Mouse (Mus musculus) gastrocnemius, postnatal 14 days (tissue): Measurements from ENCODE around the gene Rarb. TPM values are rescaled to one million over a fixed set of nuclear protein-coding genes. Genes with fewer than 3 reads are reported as not detected.

ENCODE experiments used
- DNase-seq: peaks from one replicate; pipeline ENCODE4 v3.0.0; 2021; ENCODE audit warnings: mixed read lengths
- intact Hi-C: fragments of 180-260 bp; cut with DNase I; formaldehyde crosslinking; loops from one replicate; pipeline ENCODE4 v1.15.1; 2025; ENCODE audit warnings: low total_unique reads
- total RNA-seq, 2 experiments: library from RNA; stranded (reverse); gene quantifications; 2 replicates each; pipeline ENCODE4 v1.2.3; 2021

Rarb gene
- total RNA-seq, 2 experiments from 2014 or later: 4.9 to 8.0 TPM

DNA sequence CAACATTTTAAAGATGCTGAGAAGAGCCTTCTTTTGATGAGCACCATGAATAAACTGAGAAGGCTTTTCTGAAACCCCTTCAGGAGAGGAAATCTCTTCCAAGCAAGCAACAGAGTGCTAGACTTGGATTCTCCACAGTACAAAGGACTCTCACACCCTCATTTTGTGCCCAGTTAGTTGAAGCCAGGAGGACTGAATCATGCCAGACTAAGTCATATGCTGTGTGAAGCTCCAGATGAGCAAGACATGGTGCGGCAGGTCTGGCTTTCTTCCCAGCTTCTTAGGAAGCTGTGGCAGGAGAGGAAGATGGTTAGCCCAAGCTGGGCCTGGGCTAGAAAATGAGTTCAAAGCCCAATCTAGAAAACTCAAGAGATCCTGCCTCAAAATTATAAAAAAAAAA lies 267.1 kb downstream of the Rarb start:
- intact Hi-C loops: no loop called here
- DNase-seq: no peak

DNA sequence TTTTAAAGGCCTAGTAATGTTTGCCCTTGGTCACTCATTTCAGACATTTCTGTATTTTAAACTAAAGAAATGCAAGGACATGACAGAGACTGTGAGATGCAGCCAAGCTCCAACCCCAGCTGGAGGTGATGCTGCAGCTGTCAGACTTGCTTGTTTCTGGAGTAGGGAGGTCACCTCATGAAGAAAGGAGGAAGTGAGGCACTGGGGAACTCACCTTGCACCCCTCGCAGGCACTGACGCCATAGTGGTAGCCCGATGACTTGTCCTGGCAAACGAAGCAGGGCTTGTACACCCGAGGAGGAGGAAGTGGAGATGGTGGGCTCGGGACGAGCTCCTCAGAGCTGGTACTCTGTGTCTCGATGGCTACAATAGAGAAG lies 270.8 kb downstream of the Rarb start:
- intact Hi-C loops: no loop called here

DNA sequence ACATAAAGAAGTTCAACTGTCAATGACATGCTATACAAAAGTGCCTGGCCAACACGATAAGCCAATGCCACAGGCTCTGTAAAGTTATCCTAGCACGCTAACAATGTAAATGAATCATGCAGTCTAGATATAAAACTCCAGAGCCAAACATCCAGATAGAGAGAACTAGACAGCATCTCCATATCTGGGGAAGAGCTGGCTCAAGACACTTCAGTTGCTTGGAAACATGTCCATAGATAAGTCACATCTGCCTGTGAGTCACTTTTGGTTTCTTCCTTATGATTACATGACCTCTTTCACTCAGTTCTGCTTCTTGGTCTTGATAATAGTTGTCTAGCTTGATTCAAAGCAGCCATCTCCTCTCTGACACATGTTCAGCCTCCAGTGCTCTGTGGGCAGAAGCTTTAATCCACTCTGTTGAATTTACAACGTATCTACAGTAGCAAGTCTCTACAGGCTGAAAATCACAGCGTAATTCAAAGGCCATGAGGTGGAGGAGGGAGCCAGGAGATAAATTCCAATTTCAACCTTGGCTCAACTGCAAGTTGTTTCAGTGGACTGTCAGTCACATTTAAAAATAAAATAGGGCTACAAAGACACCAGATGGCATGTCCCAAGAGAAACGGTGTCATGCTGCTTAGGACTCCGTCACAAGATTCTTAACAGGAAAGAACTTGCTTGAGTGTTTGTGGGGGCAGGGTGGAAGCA lies 271.3 kb downstream of the Rarb start:
- DNase-seq: no peak
- intact Hi-C loops: no loop called here

More for the DNA sequence above, 270.8 kb downstream of the Rarb start:
- DNase-seq: no peak

DNA sequence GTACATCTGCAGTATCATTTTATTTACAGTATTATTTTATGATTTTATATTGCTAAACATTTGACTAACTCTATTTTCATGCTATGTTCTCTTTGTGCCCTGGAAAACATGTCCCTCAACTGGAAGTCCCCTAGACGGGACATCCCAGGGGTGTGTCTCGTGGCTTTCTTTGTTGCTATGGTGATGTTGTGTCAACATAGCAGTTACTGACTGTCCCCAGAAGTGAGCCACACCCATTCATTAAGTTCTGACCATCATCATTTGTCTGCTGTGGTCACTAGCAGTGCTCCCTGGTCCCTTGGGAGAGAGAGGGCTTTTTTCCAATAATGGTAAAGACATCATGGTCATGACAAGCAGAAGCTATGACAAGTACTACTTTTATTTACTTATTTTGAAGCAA lies 274.0 kb downstream of the Rarb start:
- DNase-seq: no peak
- intact Hi-C loops: no loop called here

DNA sequence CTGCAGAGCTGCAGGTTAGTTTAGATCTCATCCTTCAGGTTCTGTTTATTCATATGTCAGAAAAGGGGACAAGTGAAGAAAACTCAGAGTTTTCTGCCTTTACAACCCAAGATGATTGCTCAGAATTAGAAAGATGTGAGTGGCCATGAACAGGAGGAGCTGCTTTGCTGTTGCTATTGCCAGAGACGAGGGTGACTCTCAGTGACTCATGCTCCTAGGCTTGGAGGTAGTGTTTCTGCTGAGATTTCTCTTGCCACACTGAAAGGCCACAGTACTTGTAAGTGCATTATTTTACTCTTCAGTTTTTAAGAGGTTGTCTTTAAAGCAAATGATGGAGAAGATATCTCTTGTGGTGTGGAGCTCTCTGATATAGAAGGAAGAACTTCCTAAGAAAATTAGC lies 277.3 kb downstream of the Rarb start:
- DNase-seq: no peak
- intact Hi-C loops: no loop called here

DNA sequence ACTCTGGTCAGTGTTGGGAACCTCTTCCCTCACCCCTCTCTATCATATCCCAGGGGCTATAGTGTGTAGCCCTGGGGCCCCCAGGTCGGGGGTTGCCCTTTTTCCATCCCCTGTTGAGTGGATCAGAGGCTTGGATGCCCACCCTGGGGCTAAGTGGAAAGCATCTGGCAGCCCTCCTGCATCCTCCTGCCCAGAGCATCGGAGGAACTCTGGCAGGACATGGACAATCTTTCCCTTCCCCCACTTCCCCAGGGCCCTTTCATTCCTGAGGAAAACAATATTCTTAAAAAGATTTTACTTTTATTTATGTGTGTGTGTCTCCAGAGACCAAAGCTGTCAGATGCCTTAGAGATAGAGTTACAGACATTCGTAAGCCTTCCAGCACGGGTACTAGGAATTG lies 281.5 kb downstream of the Rarb start:
- intact Hi-C loops: no loop called here
- peak; percentile 14 for DNase-seq

DNA sequence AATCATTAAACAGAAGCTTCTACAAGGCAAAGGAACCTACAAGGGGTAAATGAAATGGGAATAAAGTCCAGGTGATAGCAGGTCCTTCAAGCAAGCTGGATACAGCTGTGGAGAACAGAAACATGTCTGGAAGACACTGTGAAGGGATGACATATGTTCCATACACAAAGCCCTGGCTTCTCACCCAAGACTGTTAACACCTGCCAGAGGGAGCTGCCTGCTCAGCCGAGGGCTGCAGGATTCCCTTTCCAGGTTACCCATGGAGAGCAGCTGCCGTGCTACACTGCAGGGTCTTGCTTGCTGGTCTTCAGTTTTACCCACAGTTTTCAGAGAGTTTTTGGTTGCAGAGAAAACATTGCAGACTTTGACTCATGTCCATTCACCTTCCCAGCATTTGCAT lies 290.3 kb downstream of the Rarb start:
- intact Hi-C loops: no loop called here
- no peak for DNase-seq

DNA sequence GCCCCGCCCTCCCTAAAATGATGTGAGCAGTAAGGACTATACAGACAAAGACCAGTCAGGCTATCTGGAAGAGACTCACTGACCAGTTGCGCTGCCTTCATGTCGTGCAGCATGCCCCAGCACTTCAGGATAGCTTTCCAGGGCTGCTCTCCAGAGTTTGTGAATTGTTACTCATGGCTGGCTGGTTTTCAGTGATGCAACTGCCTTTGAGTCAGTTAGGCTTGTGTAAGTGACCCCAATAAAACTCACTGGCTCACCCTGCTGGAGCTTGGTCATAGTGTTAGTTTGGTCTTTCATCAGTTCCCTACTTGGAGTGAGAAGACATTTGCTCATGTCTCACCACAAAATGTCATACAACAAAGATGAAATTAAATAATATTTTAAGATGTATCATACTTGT lies 292.8 kb downstream of the Rarb start:
- DNase-seq: peak; percentile 44
- intact Hi-C loops: no loop called here

DNA sequence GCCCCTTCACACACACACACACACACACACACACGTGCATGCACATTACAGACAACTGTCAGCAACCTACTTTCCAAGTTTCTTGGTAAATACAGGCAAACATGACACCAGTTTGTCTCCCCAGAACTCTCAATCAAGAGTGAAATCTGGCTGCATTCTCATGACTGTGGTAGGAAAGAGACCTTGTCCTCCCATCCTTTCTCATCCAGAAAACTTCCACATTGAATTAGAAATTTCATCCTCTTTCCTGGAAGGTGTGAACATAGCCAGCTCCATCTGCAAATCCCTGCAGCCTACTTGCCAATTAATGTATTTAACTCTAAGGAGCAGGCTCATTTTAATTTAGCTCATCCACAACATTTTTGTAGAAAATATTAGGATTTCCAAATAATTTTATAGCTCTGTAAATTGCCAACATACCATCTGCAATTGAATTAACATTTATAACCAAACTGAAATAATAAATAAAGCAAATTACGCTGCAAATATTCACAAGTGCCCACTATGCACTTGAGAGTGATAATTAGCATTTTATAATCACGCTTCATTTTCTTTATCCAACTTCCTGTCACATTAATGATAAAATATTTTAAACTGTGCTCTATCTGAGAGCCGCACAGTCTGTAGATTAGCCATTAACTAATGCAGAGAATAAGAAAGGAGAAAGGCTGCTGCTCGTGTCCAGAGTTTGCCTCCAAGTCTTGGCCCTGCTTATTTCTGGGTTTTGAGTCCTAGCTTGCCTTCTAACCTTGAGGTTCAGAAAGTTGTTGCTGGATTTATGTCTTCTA lies 293.6 kb downstream of the Rarb start:
- intact Hi-C loops: no loop called here

DNA sequence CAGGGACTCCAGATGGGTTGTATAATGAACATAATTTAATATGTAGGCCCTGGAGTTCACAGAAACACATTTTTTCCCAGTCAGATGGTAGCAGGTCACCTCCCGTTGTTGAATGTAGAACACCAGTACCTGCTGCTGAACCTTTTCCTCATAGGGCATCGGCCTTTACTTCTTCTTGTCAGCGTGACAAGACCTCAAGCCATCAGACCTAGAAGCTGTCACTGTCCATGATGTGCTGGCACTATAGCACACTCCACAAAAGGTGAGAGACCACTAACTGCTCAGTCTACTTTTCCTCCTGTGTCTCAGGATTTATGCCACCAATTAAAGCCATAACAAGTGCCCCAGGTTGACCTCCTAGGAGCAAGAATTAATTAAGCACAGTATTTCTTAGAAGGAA lies 296.1 kb downstream of the Rarb start:
- DNase-seq: no peak
- intact Hi-C loops: no loop called here

More for the DNA sequence above, 293.6 kb downstream of the Rarb start:
- no peak for DNase-seq

DNA sequence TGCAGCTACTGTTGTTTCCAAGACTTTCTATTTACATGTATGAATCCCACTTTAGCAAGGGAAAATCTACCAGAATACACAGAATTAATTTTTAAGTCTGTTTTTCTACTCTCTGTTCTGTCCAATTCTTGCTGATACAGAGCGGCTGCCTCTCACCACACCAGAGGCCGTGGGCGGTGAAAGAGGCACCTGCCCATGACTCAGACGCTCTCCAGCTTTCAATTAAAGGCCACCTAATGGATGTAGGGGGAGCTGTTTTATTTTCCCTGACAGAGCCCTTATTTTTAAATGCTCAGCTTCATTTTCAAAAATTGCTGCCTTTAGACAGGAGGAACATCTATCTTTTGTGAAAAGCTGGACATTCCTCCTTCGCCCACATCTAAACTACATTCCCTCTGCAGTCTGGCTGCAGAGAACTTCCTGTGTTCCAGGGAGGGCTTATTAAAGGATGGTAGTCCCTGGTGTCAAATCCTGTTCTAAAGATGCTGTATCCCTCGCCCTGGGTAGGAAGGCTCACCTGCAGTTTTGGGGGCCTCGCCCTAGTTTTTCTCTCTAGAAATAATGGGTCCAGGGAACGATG lies 299.3 kb downstream of the Rarb start:
- intact Hi-C loops: no loop called here
- peak; percentile 9 for DNase-seq

DNA sequence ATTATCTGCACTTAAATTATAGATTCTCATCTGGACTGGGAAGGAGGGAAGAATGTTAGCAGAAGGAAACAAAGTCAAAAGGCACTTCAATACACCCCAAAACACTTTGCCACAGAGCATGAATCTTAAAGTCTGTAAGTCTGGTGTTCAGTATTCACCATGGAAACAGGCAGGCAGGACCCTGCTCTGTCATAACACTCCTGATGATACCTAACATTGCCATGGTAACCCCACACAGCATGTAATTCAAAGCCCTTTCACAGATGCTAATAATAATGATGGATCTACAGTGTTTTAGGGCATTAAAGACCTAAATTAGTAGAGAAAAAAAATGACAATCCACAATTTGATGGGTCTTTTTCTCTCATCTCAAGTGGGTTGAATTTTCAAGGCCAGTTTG lies 301.0 kb downstream of the Rarb start:
- intact Hi-C loops: no loop called here
- DNase-seq: no peak

DNA sequence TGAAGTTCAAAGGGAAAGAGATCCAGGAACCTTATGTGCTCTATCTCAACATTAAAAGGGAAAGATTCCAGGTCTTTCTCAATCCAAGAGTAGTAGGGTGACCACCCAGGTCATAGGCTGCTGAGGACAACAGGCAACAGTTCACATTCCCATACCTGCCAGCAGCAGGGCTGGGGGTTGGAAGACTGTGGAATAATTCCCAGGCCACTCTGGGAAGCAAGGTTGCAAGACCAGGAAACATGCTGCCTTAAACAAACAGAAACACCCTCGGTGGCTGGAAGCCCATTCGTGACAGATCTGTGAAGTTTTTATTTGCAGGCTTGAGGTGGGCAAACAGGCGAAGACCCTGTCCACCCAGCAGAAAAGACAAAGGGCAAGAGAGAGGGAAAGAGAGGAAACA lies 303.2 kb downstream of the Rarb start:
- intact Hi-C loops: no loop called here
- DNase-seq: no peak

DNA sequence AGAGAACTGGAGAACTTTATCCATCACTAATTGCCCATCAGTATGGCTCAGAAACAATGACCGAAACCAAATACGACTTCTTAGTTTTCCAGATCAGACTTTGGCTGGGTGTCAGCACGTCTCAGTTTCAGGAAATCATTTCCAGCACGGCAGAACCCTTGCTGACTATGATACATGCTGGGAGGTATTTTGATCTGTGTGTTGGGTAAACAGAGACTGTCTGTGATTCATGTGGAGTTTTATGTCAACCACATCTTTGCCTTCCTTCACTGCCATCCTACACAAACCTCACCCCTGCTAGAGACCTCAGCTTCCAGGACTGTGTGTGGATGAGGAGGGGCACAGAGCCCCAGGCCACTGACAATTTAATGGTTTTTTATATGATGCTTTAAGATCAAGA lies 308.4 kb downstream of the Rarb start:
- intact Hi-C loops: no loop called here
- DNase-seq: no peak

DNA sequence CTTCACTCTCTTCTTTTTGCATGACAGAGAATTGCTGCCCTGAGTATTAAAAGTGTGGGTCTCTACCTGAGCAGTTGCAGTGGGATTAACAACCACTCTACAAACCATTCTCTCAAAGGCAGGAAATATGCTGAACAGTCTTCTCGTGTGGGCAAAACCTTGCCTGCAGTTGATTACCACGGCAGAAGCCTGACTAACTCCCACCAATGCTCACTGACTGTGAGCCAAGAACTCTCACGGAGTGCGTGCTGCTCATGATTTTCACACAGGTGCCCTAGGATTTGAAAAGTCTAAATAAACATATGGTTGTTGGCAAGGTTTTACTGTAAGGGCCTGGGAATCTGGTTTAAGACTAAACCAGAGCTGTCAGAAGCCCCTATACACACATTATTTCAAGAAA lies 309.1 kb downstream of the Rarb start:
- DNase-seq: no peak
- intact Hi-C loops: no loop called here

DNA sequence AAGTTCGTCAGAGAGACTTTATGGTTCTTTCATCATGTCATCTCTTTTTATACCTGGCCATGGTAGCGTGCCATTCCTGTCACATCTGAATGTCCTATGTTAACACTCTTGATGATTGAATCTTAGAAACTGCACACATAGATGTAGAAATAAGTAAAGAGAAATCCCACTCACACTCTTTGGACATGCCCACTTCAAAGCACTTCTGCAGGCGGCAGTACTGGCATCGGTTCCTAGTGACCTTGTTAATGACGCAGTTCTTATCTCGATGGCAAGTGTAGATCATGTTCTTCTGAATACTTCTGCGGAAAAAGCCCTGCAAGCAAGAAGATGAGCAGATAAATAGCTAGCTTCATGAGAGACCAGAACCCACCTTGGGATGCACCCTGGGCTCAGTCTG lies 310.2 kb downstream of the Rarb start:
- DNase-seq: no peak
- intact Hi-C loops: no loop called here

DNA sequence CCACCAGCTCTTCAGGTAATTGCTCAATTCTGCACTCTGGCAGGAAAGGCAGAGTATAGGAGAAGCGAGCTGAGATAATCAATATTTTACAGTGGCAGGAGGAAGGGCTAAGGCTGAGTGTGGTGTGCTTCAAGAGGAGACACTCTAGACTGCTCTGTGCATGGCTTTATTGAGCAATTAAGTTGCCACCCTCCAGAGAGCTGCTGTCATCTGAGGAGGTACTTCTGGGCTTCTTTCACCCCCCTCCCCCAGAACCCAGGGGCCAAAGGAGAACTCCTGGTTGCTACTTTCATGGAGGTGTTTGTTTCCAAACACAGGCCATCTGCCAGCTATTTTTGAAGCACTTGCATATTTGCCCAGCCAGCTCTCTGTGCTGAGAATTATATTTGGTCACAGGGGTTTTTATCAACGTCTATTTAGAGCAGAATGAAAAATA lies 321.7 kb downstream of the Rarb start:
- peak; percentile 65 for DNase-seq
- intact Hi-C loops: no loop called here

DNA sequence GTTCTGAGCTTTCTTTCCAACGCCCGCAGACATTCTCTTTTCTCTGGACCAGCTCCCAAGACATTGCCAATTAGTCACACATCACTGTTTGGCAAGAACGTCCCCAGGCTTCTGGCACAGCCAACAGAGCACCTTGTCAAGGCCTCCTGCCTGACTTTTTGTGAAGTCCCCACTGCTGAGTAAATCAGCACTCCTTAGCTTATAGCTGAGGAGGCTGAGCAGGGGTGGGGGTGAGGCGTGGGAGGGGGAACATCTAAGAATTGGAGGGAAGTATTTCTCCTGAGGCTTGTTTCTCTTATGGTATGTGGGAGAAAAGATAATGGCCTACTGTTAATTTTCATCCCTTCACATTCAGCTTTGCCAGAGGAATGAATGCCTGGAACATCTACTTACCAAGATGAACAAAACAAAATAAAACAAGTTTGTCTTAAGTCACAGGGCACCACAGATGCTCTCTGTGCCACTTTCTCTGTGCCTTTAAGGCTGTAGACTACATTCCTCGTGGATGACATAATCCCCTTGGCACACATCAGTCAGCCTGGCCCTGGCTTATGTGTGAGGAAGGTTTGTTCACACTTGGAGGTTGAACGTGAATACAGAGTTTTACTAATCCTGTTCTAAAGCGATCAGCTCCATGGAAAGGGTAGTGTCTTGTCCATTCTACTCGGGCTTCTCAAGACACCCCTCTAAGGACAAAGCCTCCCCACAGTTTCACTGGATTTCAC lies 335.1 kb downstream of the Rarb start:
- intact Hi-C loops: no loop called here
- DNase-seq: no peak

DNA sequence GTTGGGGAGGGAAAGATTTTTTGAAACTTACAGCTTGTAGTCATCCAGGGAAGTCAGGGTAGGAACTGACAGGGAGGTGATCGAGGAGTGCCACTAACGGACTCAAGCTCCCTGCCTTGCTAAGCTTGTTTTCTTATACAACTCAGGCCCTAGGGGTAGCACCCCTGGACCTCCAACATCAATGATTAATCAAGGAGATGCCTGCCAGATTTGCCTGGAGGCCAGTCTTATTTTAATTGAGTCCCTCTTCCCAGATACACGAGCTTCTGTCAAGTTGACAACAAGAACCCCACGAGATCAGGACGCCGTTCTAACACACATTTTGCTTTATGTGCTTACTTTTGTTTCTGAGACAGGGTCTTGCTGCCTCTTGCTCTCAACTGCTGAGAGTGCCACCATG lies 338.3 kb downstream of the Rarb start:
- intact Hi-C loops: no loop called here
- DNase-seq: no peak

DNA sequence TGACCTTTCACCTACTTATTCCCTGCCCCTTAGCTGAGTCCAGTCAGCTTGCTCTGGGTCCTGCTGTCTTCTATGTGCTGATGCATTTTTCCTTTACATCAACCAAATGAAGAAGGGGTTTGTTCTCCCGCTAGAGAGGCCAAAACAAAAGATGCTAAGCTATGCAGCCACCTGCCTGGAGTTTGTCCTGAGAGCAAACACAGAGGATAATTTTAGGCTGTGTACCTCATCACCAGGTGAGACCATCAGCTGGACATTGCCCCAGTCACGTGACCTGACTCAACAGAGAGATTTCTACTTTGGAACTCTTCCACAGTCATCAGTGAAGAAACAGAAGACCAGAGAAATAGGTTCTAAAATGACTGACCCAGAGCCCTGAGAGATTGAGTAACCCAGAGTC lies 339.4 kb downstream of the Rarb start:
- no peak for DNase-seq
- intact Hi-C loops: no loop called here
